Mouse (Mus musculus): ENCODE data around the gene Dgat2. TPM values are rescaled to one million over a fixed set of nuclear protein-coding genes. Genes with fewer than 3 reads are reported as not detected.

The Dgat2 gene
- polyA plus RNA-seq, 1 experiment: 130 TPM

GRCm38 (mm10) chr7:99199451-99200175 is 17.1 kb upstream of the Dgat2 start:
- Histone ChIP-seq H3K27me3 (ENCODE audit: control insufficient read depth, insufficient read depth, low read length) (no peaks in the 10 kb centered on the region), H3K4me3 (ENCODE audit: control insufficient read depth, insufficient read depth, low read length) (no peak overlapping the region), H3K4me1 (replicated peaks; ENCODE audit: control insufficient read depth, insufficient read depth, low read length) (no peaks in the 10 kb centered on the region), H3K27ac (ENCODE audit: control insufficient read depth, insufficient read depth, low read length) (no peak overlapping the region), H3K36me3 (ENCODE audit: control insufficient read depth, insufficient read depth, low read length) (no peaks in the 10 kb centered on the region)
- TF ChIP-seq POLR2A (IDR thresholded peaks at IDR 0.05; ENCODE audit: control insufficient read depth, extremely low read depth, insufficient read depth, low read length, poor library complexity): no peak
- no peak for TF ChIP-seq CTCF (IDR thresholded peaks at IDR 0.05; ENCODE audit: borderline replicate concordance, control insufficient read depth, extremely low read depth, insufficient read depth, low read length, poor library complexity)
- no peak for DNase-seq
- 77% methylated on average over 9 of the region's 9 CpGs for WGBS

- Histone ChIP-seq H3K36me3 (ENCODE audit: control insufficient read depth, insufficient read depth, low read length) (no peaks in the 10 kb centered on the region), H3K27ac (ENCODE audit: control insufficient read depth, insufficient read depth, low read length) (no peak overlapping the region), H3K4me1 (replicated peaks; ENCODE audit: control insufficient read depth, insufficient read depth, low read length) (no peaks in the 10 kb centered on the region), H3K4me3 (ENCODE audit: control insufficient read depth, insufficient read depth, low read length) (no peak overlapping the region), H3K27me3 (ENCODE audit: control insufficient read depth, insufficient read depth, low read length) (no peaks in the 10 kb centered on the region)
- TF ChIP-seq POLR2A (IDR thresholded peaks at IDR 0.05; ENCODE audit: control insufficient read depth, extremely low read depth, insufficient read depth, low read length, poor library complexity) (no peak), CTCF (IDR thresholded peaks at IDR 0.05; ENCODE audit: borderline replicate concordance, control insufficient read depth, extremely low read depth, insufficient read depth, low read length, poor library complexity) (no peak)
- no peak for DNase-seq
- 94% methylated on average over 2 of the region's 2 CpGs for WGBS
Observed at GRCm38 (mm10) chr7:99198811-99199210, 16.3 kb upstream of the Dgat2 start.

- no peak overlapping the region for H3K4me3 ChIP-seq (ENCODE audit: control insufficient read depth, insufficient read depth, low read length)
- 83% methylated on average over 2 of the region's 2 CpGs for WGBS
- no peaks in the 10 kb centered on the region for H3K36me3 ChIP-seq (ENCODE audit: control insufficient read depth, insufficient read depth, low read length)
- no peaks in the 10 kb centered on the region for H3K27me3 ChIP-seq (ENCODE audit: control insufficient read depth, insufficient read depth, low read length)
- H3K4me1 ChIP-seq (replicated peaks; ENCODE audit: control insufficient read depth, insufficient read depth, low read length): 0 out of 2 replicates have a peak, but pooled peaks cover 3% of the 10 kb centered on the region
- TF ChIP-seq POLR2A (IDR thresholded peaks at IDR 0.05; ENCODE audit: control insufficient read depth, extremely low read depth, insufficient read depth, low read length, poor library complexity) (no peak), CTCF (IDR thresholded peaks at IDR 0.05; ENCODE audit: borderline replicate concordance, control insufficient read depth, extremely low read depth, insufficient read depth, low read length, poor library complexity) (no peak)
- DNase-seq: no peak
- no peak overlapping the region for H3K27ac ChIP-seq (ENCODE audit: control insufficient read depth, insufficient read depth, low read length)
Observed at GRCm38 (mm10) chr7:99194511-99194910, 12.0 kb upstream of the Dgat2 start.

- DNase-seq: no peak
Observed at GRCm38 (mm10) chr7:99193926-99194325, 11.4 kb upstream of the Dgat2 start.

GRCm38 (mm10) chr7:99191411-99191810 is 8.9 kb upstream of the Dgat2 start:
- Histone ChIP-seq H3K27ac (ENCODE audit: control insufficient read depth, insufficient read depth, low read length) (no peak overlapping the region), H3K4me1 (replicated peaks; ENCODE audit: control insufficient read depth, insufficient read depth, low read length) (0 out of 2 replicates have a peak, but pooled peaks cover 3% of the 10 kb centered on the region), H3K4me3 (ENCODE audit: control insufficient read depth, insufficient read depth, low read length) (no peak overlapping the region), H3K36me3 (ENCODE audit: control insufficient read depth, insufficient read depth, low read length) (no peaks in the 10 kb centered on the region), H3K27me3 (ENCODE audit: control insufficient read depth, insufficient read depth, low read length) (no peaks in the 10 kb centered on the region)
- TF ChIP-seq POLR2A (IDR thresholded peaks at IDR 0.05; ENCODE audit: control insufficient read depth, extremely low read depth, insufficient read depth, low read length, poor library complexity): no peak
- TF ChIP-seq CTCF (IDR thresholded peaks at IDR 0.05; ENCODE audit: borderline replicate concordance, control insufficient read depth, extremely low read depth, insufficient read depth, low read length, poor library complexity): no peak
- no peak for DNase-seq

More at GRCm38 (mm10) chr7:99193926-99194325, 11.4 kb upstream of the Dgat2 start:
- H3K27me3 ChIP-seq (ENCODE audit: control insufficient read depth, insufficient read depth, low read length): no peaks in the 10 kb centered on the region
- H3K4me1 ChIP-seq (replicated peaks; ENCODE audit: control insufficient read depth, insufficient read depth, low read length): 0 out of 2 replicates have a peak, but pooled peaks cover 3% of the 10 kb centered on the region
- H3K27ac ChIP-seq (ENCODE audit: control insufficient read depth, insufficient read depth, low read length): no peak overlapping the region
- whole genome bisulfite sequencing: 92% methylated on average over 4 of the region's 4 CpGs
- H3K36me3 ChIP-seq (ENCODE audit: control insufficient read depth, insufficient read depth, low read length): no peaks in the 10 kb centered on the region
- H3K4me3 ChIP-seq (ENCODE audit: control insufficient read depth, insufficient read depth, low read length): no peak overlapping the region
- TF ChIP-seq CTCF (IDR thresholded peaks at IDR 0.05; ENCODE audit: borderline replicate concordance, control insufficient read depth, extremely low read depth, insufficient read depth, low read length, poor library complexity): no peak
- TF ChIP-seq POLR2A (IDR thresholded peaks at IDR 0.05; ENCODE audit: control insufficient read depth, extremely low read depth, insufficient read depth, low read length, poor library complexity): no peak

GRCm38 (mm10) chr7:99189885-99190284 is 7.4 kb upstream of the Dgat2 start:
- H3K27ac ChIP-seq (ENCODE audit: control insufficient read depth, insufficient read depth, low read length): no peak overlapping the region
- H3K4me3 ChIP-seq (ENCODE audit: control insufficient read depth, insufficient read depth, low read length): no peak overlapping the region
- TF ChIP-seq CTCF (IDR thresholded peaks at IDR 0.05; ENCODE audit: borderline replicate concordance, control insufficient read depth, extremely low read depth, insufficient read depth, low read length, poor library complexity): no peak
- no peak for TF ChIP-seq POLR2A (IDR thresholded peaks at IDR 0.05; ENCODE audit: control insufficient read depth, extremely low read depth, insufficient read depth, low read length, poor library complexity)
- H3K36me3 ChIP-seq (ENCODE audit: control insufficient read depth, insufficient read depth, low read length): no peaks in the 10 kb centered on the region
- H3K4me1 ChIP-seq (replicated peaks; ENCODE audit: control insufficient read depth, insufficient read depth, low read length): 0 out of 2 replicates have a peak, but pooled peaks cover 3% of the 10 kb centered on the region
- DNase-seq: no peak
- no peaks in the 10 kb centered on the region for H3K27me3 ChIP-seq (ENCODE audit: control insufficient read depth, insufficient read depth, low read length)
- WGBS: 44% methylated on average over 5 of the region's 5 CpGs

Measured in thymus, adult 2 months (tissue).